Mouse (Mus musculus) limb, embryonic 12.5 days (tissue): ENCODE measurements around the gene Iqub. TPM values are rescaled to one million over a fixed set of nuclear protein-coding genes. Genes with fewer than 3 reads are reported as not detected.

Experiments used
- ATAC-seq: fragments of 200-750 bp; cut with Nextera tagmentation; 2 replicates; pipeline ENCODE4 v1.8.0; 2017; ENCODE audit warnings: low read depth, moderate TSS enrichment; ENCODE audit not compliant: insufficient number of reproducible peaks, insufficient read depth, low FRiP score, low TSS enrichment
- H3K27ac ChIP-seq: fragments of 300-500 bp; sonication (generic); 2 replicates; pipeline ENCODE4 v1.5.1; 2016; ENCODE audit warnings: mild to moderate bottlenecking, moderate library complexity
- H3K27me3 ChIP-seq: fragments of 300-500 bp; sonication (generic); 2 replicates; pipeline ENCODE4 v1.6.1; 2016; ENCODE audit warnings: mild to moderate bottlenecking, moderate library complexity
- H3K36me3 ChIP-seq: fragments of 300-500 bp; sonication (generic); 2 replicates; pipeline ENCODE4 v1.6.1; 2016; ENCODE audit warnings: mild to moderate bottlenecking, moderate library complexity
- H3K4me1 ChIP-seq: fragments of 300-500 bp; sonication (generic); replicated peaks from 2 replicates; pipeline ENCODE4 v1.6.1; 2016
- H3K4me2 ChIP-seq: fragments of 300-500 bp; sonication (generic); 2 replicates; pipeline ENCODE4 v1.6.1; 2016; ENCODE audit warnings: mild to moderate bottlenecking, moderate library complexity
- H3K4me3 ChIP-seq: fragments of 300-500 bp; sonication (generic); replicated peaks from 2 replicates; pipeline ENCODE4 v1.5.1; 2016; ENCODE audit warnings: mild to moderate bottlenecking
- H3K9ac ChIP-seq: fragments of 300-500 bp; sonication (generic); replicated peaks from 2 replicates; pipeline ENCODE4 v1.6.1; 2016; ENCODE audit warnings: mild to moderate bottlenecking, moderate library complexity
- H3K9me3 ChIP-seq: fragments of 300-500 bp; sonication (generic); 2 replicates; pipeline ENCODE4 v1.6.1; 2016; ENCODE audit warnings: mild to moderate bottlenecking, moderate library complexity
- WGBS: fragments of 180-500 bp; shearing (Covaris S2); methylation state at CpG from one replicate; pipeline ENCODE4 v1.1.7; 2016; 5-methylcytosine and 5-hydroxymethylcytosine counted together
- polyA plus RNA-seq: library from polyadenylated mRNA; unstranded; fragments of >200 nt; fragmentation: Nextera tagmentation; extraction: Ambion mirVana; gene quantifications from 2 replicates; pipeline ENCODE4 v1.2.1, GENCODE M21; 2016

Gene Iqub
- polyA plus RNA-seq, 1 experiment from 2014 or later: 0.10 TPM

DNA sequence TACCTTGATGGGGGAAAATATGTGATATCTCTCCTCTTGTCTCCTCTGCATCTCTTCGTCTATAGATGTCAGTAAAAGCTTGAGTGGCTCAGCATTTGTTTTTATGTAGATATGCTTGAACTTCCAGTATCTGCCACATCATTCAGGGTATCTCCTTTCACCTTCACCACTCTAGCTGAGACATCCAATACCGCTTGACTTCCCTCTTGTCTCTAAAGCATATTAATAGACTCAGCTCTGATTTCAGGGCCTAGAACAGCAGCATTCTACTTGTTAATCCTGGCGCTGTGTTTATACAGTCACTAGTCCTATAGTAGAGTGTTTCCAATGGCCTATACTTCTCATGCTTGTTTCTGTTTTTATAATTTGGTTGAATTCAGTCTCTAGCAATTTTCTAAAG is 17.9 kb upstream of the Iqub start:
- Histone ChIP-seq H3K9ac (no peak overlapping the region), H3K27me3 (no peaks in the 10 kb centered on the region), H3K36me3 (no peaks in the 10 kb centered on the region), H3K4me1 (no peaks in the 10 kb centered on the region; the same call in 1 of the 2 replicates), H3K4me2 (no peak overlapping the region), H3K4me3 (no peak overlapping the region), H3K9me3 (no peaks in the 10 kb centered on the region), H3K27ac (no peak overlapping the region)
- no peak for ATAC-seq
- 79% methylated on average over 3 of the region's 3 CpGs for WGBS

DNA sequence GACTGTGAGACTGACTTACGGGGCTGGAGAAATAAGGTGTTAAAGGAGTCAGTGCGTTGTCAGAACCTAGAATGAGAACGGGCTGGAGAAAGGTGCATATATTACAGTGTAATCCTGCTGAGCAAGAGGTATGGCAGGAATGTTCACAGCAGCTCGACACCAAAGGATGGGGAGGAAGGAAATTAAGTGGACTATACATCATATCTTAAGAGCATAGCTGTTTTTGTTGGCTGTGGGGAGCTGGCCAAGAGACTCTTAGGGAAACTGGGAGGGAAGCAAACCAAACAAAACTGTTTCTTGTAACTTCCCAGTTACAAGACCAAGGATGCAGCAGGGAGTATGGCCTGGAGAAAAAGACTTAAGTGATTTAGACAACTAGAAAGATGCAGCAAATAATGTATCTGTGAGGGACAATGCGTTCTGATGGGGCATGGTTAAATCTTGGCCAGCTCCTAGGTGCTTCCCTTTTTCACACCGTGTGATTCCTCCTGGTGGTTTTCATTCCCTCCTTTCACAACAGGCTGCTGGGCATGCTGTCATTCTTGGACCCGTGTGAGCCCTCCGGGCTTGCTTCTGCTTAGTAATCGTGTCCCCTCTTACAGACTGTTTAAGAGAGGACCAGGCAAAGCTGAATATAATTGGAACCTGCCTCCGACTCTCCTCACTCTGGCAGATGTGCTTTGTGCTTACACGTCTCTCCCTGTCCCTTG is 16.0 kb upstream of the Iqub start:
- Histone ChIP-seq H3K27me3 (no peaks in the 10 kb centered on the region), H3K4me1 (peaks cover 7% of the 10 kb centered on the region), H3K4me2 (peak overlapping the region; percentile 42), H3K36me3 (no peaks in the 10 kb centered on the region), H3K4me3 (no peak overlapping the region), H3K9me3 (no peaks in the 10 kb centered on the region), H3K9ac (no peak overlapping the region), H3K27ac (no peak overlapping the region)
- 55% methylated on average over 11 of the region's 11 CpGs for WGBS
- no peak for ATAC-seq

DNA sequence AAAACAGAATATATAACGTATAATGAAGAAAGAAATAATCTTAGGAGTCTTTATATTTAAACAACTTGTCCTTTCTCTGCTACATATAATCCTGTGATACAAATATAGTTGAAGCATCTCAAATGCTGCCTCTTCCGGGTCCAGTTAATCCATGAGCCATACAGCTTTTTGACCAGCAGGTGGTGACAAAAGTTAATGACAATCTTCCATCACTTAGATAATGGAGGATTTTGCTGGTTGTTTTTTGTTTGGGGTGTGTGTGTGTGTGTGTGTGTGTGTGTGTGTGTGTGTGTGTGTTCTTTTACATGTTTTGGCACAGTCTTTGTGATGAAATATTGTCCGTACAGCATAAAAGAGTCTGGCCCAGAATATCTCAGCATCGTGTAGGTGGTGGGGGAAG is 15.3 kb upstream of the Iqub start:
- Histone ChIP-seq H3K36me3 (no peaks in the 10 kb centered on the region), H3K4me3 (no peak overlapping the region), H3K4me2 (peak overlapping the region; percentile 42), H3K9me3 (no peaks in the 10 kb centered on the region), H3K4me1 (peaks cover 10% of the 10 kb centered on the region), H3K27me3 (no peaks in the 10 kb centered on the region), H3K27ac (no peak overlapping the region), H3K9ac (no peak overlapping the region)
- 24% methylated on average over 4 of the region's 4 CpGs for WGBS
- no peak for ATAC-seq

DNA sequence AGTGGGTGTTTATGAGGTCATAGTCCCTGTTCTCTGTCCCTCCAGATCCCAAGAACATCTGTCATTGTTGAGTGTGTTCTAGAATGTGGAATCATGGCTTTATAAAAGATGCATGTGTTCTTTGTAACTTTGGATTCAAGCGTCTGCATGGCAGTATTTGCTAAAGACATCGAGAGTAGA is 13.1 kb upstream of the Iqub start, which contains the start of gene Asb15:
Gene Asb15, plus strand, starts transcription at position 81 of the 180 bp plus-strand sequence.
- Histone ChIP-seq H3K27ac (no peak within 1 kb of the TSS), H3K9ac (peak within 1 kb of the TSS; percentile 74), H3K36me3 (peaks cover 13% of the 10 kb centered on the region; the same call in 1 of the 2 replicates), H3K4me2 (peak within 1 kb of the TSS; percentile 79), H3K4me1 (peaks cover 10% of the 10 kb centered on the region), H3K9me3 (no peaks in the 10 kb centered on the region), H3K4me3 (peak within 1 kb of the TSS; percentile 77), H3K27me3 (no peaks in the 10 kb centered on the region)
- WGBS: 54% methylated on average over 2 of the region's 2 CpGs
- ATAC-seq: peak; percentile 13; the same call in 1 of the 2 replicates

DNA sequence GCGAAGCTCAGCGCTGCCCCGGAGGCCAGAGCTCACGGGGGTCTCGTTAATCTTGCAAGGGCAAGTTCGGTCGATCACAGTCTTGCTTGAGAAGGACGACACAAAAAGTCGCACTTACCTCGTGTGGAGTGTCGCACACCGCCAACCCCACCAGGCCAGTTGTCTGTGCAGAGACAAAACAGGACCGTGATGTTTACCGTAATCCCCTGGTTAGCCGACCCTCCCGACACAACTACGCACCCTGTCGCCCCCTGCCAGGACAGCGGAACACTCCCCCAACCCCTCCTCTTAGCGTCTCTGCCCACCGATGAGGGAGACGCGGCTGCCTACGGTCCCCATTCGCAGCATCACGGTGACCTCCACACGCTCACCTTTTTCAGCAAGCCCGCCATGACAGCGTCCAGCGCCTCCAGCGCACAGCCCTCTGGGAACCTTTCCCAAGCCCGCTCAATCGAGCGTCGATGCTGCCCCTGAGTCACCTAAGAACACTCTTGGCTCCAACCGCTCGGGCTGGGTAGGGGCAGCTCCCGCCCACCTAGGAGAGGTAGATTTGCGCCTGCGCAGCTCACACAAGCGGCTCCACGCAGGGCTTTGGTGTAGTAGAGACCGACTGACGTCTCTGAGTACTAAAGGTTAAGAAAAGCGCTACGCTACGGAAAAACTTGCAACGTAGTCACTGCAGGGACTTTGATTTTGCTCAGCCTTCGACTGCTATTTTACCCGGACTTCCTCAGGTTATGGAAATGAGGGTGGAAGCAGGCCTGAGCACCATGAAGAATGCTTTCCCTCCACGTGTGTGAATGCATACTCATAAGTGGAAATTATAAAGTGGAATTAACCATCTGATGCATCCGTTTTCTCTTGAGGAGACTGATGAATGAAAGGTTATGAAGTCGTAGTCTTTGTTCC is 12.5 kb upstream of the Iqub start, which contains the start of gene Ndufa5:
Gene Ndufa5, minus strand, starts transcription at position 859 of the 909 bp plus-strand sequence.
- peaks cover 16% of the 10 kb centered on the region; the same call in 1 of the 2 replicates for H3K36me3 ChIP-seq
- no peak within 1 kb of the TSS for H3K27ac ChIP-seq
- H3K27me3 ChIP-seq: no peaks in the 10 kb centered on the region
- WGBS: under 1% methylated on average over 53 of the region's 53 CpGs
- no peaks in the 10 kb centered on the region for H3K9me3 ChIP-seq
- peak within 1 kb of the TSS; percentile 77 for H3K4me3 ChIP-seq
- peak within 1 kb of the TSS; percentile 79 for H3K4me2 ChIP-seq
- peak within 1 kb of the TSS; percentile 74 for H3K9ac ChIP-seq
- peak; percentile 96 for ATAC-seq
- peaks cover 10% of the 10 kb centered on the region for H3K4me1 ChIP-seq

DNA sequence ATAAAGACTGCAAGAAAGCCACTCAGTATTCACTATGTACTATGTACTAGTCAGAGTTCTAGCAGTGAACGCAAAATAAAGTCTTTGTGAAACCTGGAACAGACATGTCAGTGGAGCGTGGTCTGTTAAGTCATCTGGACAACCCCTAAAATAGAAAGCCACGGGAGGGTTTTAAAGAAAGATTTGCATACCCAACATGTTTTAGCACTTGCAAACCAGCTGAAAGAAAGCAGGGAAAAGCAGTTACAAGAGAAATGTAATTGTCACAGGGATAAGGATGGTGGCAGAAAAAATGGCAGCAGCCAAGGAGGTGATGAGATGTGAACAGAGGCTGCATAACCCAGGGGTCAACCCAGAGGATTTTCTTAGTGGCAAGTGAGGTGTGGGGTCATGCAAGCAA is 10.8 kb upstream of the Iqub start:
- Histone ChIP-seq H3K4me3 (peak overlapping the region; percentile 77; the same call in 1 of the 2 replicates), H3K9ac (no peak overlapping the region), H3K4me1 (peaks cover 10% of the 10 kb centered on the region), H3K27ac (no peak overlapping the region), H3K4me2 (0 out of 2 replicates have a peak overlapping the region, but pooled peaks have one; percentile 79), H3K9me3 (no peaks in the 10 kb centered on the region), H3K36me3 (peaks cover 32% of the 10 kb centered on the region), H3K27me3 (no peaks in the 10 kb centered on the region)
- WGBS: 88% methylated on average over 3 of the region's 3 CpGs
- no peak for ATAC-seq

DNA sequence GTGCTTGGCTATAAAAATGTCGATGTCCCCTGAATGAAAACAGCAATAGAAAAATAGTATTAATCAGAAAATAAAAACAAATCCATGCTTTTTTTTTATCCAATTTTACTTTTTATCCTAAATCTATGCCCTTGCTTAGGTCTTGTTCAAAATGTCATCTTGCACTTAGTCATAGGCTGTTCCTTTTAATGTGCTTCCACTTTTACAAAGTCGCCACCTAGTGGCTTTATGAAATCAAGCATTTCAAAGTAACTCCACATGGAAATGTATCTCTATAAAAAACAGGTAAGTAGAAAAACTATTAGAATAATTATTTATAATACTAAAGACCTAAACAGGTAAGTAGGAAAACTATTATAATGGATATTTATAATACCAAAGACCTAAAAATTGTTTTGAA is 1.3 kb upstream of the Iqub start:
- Histone ChIP-seq H3K27me3 (no peaks in the 10 kb centered on the region), H3K36me3 (peaks cover 23% of the 10 kb centered on the region), H3K4me3 (no peak overlapping the region), H3K27ac (no peak overlapping the region), H3K9ac (no peak overlapping the region), H3K9me3 (no peaks in the 10 kb centered on the region), H3K4me2 (no peak overlapping the region), H3K4me1 (peaks cover 6% of the 10 kb centered on the region; the same call in 1 of the 2 replicates)
- no peak; the same call in 1 of the 2 replicates for ATAC-seq
- 43% methylated on average over 2 of the region's 2 CpGs for WGBS

DNA sequence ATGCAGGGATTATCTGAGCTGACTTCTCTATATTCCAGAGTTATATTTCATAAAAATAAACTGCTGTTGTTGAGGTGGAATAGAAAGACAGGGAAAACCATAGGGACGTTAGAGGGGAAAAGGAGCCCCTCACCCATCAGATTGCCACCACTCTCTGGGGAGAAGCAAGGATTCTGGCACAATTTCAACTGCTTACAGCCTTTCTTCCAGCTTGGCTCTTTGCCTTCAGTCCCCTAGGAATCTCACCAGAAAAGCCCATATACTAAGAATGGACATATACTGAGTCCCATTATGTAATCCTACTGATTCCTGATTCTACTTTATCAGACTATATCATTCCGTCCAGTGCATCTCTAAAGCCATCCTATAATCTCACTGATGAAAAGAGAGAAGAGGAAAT is 10.7 kb downstream of the Iqub start:
- no peak overlapping the region for H3K4me3 ChIP-seq
- H3K27ac ChIP-seq: no peak overlapping the region
- 88% methylated on average over 2 of the region's 2 CpGs for WGBS
- H3K9ac ChIP-seq: no peak overlapping the region
- no peaks in the 10 kb centered on the region for H3K9me3 ChIP-seq
- ATAC-seq: no peak
- H3K36me3 ChIP-seq: no peaks in the 10 kb centered on the region
- no peaks in the 10 kb centered on the region for H3K4me1 ChIP-seq
- H3K4me2 ChIP-seq: no peak overlapping the region
- H3K27me3 ChIP-seq: no peaks in the 10 kb centered on the region

DNA sequence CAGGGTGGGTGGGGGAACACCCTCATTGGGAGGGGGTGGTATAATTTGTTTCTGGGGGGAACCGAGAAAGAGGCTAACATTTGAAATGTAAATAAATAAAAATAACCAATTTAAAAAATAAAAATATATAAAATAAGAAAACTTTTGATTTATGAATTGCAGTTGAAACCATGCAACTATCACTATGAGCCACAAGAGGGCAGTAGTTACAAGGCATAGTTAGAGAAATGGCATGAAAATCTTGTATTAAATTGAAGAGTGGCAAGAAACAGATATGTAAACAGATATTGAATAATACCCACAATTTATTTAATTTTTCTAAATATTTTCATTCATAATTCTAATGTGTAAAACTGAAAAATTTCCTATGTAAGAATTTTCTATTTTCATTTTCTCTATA is 24.5 kb downstream of the Iqub start:
- Histone ChIP-seq H3K4me3 (no peak overlapping the region), H3K9ac (no peak overlapping the region), H3K36me3 (no peaks in the 10 kb centered on the region), H3K27me3 (no peaks in the 10 kb centered on the region), H3K4me2 (no peak overlapping the region), H3K9me3 (no peaks in the 10 kb centered on the region), H3K4me1 (no peaks in the 10 kb centered on the region), H3K27ac (no peak overlapping the region)
- ATAC-seq: no peak
- WGBS: 30% methylated on average over 1 of the region's 1 CpGs

DNA sequence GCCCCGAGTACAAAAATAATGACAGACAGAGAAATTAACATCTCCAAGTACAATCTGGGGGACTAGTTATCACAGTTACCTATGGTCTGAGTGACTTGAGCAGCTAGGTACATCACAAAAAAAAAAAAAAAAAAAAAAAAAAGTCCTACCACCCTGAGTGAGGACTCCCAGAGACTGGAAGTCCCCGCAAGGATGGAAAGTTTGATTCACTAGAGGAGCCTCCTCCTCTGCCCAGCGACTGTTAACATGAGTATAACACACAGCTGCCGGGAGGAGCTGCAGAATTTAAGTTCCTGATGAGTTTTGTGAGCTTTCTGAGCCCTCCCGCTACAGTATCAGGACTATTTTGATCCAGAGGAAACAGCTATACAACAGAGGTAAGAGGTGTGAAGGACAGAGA is 28.3 kb downstream of the Iqub start:
- H3K27me3 ChIP-seq: no peaks in the 10 kb centered on the region
- H3K4me1 ChIP-seq: no peaks in the 10 kb centered on the region
- no peak overlapping the region for H3K4me2 ChIP-seq
- no peaks in the 10 kb centered on the region for H3K36me3 ChIP-seq
- no peak for ATAC-seq
- WGBS: 77% methylated on average over 5 of the region's 5 CpGs
- H3K27ac ChIP-seq: no peak overlapping the region
- H3K4me3 ChIP-seq: no peak overlapping the region
- no peak overlapping the region for H3K9ac ChIP-seq
- no peaks in the 10 kb centered on the region for H3K9me3 ChIP-seq

DNA sequence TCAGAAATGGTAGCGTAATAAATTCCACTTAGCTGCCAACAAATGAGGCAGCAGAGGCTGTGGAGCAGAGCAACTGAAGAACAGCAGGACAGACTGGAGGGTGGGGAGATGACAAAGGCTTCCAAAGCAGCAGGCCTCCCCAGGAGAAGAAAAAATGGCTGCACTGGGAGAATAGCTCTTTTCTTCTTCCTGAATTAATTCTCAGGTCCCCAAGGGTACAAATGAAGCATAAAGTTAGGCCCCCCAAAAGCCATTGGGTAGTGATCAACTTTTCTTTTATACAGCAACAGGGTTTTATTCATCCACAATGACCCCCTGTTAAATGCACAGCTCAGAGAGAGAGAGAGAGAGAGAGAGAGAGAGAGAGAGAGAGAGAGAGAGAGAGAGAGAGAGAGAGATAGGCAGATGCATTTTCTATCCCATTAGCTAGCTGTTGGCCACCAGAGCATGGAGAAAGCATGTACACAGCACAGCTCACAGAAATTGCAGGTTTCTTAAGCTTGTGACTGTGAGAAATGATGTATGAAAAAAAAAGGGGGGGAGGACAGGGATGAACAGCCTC is 44.2 kb downstream of the Iqub start:
- Histone ChIP-seq H3K27me3 (no peaks in the 10 kb centered on the region), H3K4me1 (no peaks in the 10 kb centered on the region), H3K4me3 (no peak overlapping the region), H3K27ac (no peak overlapping the region), H3K4me2 (no peak overlapping the region), H3K9ac (no peak overlapping the region), H3K9me3 (no peaks in the 10 kb centered on the region), H3K36me3 (no peaks in the 10 kb centered on the region)
- 90% methylated on average over 1 of the region's 1 CpGs for WGBS
- no peak for ATAC-seq
